Comparison of ENCODE assay signal across 14 mouse cellular contexts in the genomic region with DNA sequence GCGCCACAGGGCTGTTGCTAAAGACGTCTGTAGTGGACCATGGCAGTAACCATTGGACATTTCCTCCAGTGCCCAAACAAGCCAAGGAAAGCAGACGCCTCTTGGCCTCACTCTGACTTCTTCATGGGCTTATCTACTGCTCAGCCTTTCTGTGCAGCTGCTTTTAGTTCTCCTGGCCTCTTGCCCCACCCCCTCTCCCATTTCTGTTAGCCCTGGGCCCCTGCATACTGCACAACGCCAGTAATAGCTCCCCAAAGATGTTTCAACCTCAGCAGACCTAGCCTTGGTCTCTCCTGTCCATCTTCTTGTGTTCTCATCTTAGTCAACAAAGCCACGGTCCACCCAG. TPM values are rescaled to one million over a fixed set of nuclear protein-coding genes. Genes with fewer than 3 reads are reported as not detected.
DNase-seq lines count a peak whose midpoint lies in the region; ATAC-seq and TF ChIP-seq lines count a peak whose summit lies in the region.
"Had no signal": no experiment of that assay in that cellular context is flagged by ENCODE, and none has a peak within 500 bp of the region (broad histone marks: within the 10 kb centered on the region; RNA-seq: fewer than 3 reads in every experiment).

No protein-coding gene starts in this region.

- 0 out of 2 replicates have a peak overlapping the region, but pooled peaks have one; percentile 8 for H3K4me2 ChIP-seq in hindbrain, embryonic 12.5 days (replicated peaks)
- no peak overlapping the region for H3K4me2 ChIP-seq in hindbrain, embryonic 16.5 days (ENCODE audit: low read length)
- peak overlapping the region; percentile 81 for H3K4me2 ChIP-seq in liver, embryonic 12.5 days

- TF ChIP-seq EP300 in MEL (IDR thresholded peaks at IDR 0.05; ENCODE audit: low read depth in 1 of 2, low read length in 2 of 2) = peak in 1 of 2 experiments; percentile 48; a peak in 2 of 4 replicates

- peak overlapping the region; percentile 99 for H3K27ac ChIP-seq in gastrocnemius, adult 2 months
- H3K27ac ChIP-seq in hindbrain, embryonic 12.5 days = no peak overlapping the region
- H3K27ac ChIP-seq in hindbrain, embryonic 16.5 days (ENCODE audit: low read depth, low read length) = no peak overlapping the region
- H3K27ac ChIP-seq in MEL (ENCODE audit: control insufficient read depth, low read depth, low read length) = peak overlapping the region; percentile 33
- H3K27ac ChIP-seq in liver, embryonic 12.5 days = peak overlapping the region; percentile 100

- no peaks in the 10 kb centered on the region for H3K9me3 ChIP-seq in hindbrain, embryonic 12.5 days (replicated peaks)
- no peaks in the 10 kb centered on the region for H3K9me3 ChIP-seq in hindbrain, embryonic 16.5 days (ENCODE audit: control insufficient read depth, low read length)
- H3K9me3 ChIP-seq in MEL (replicated peaks; ENCODE audit: insufficient read depth, low read length) = no peaks in the 10 kb centered on the region
- no peaks in the 10 kb centered on the region for H3K9me3 ChIP-seq in liver, embryonic 12.5 days (replicated peaks)

- intact Hi-C loops in gastrocnemius, adult 2 months (cut with DNase I) = no loop called here

- peaks cover 20% of the 10 kb centered on the region for H3K4me1 ChIP-seq in hindbrain, embryonic 12.5 days
- peaks cover 15% of the 10 kb centered on the region for H3K4me1 ChIP-seq in hindbrain, embryonic 16.5 days (ENCODE audit: control insufficient read depth, insufficient read depth, low read depth, low read length)
- peaks cover 19 to 21% of the 10 kb centered on the region in 2 experiments for H3K4me1 ChIP-seq in MEL (ENCODE audit: control insufficient read depth in 1 of 2, insufficient read depth in 2 of 2, low read length in 2 of 2)
- H3K4me1 ChIP-seq in liver, embryonic 12.5 days = peaks cover 76% of the 10 kb centered on the region

- no peak for ATAC-seq in hindbrain, embryonic 12.5 days (ENCODE audit: low FRiP score)
- ATAC-seq in hindbrain, embryonic 16.5 days = no peak
- ATAC-seq in liver, embryonic 12.5 days = peak; percentile 68

- H3K4me3 ChIP-seq in gastrocnemius, adult 2 months = peak overlapping the region; percentile 28
- no peak overlapping the region for H3K4me3 ChIP-seq in hindbrain, embryonic 12.5 days
- no peak overlapping the region for H3K4me3 ChIP-seq in hindbrain, embryonic 16.5 days (ENCODE audit: low read length)
- H3K4me3 ChIP-seq in MEL (ENCODE audit: control insufficient read depth in 1 of 2, insufficient read depth in 1 of 2, low read depth in 2 of 2, low read length in 2 of 2) = peak overlapping the region in 1 of 2 experiments; percentile 28; a peak in 2 of 4 replicates
- H3K4me3 ChIP-seq in liver, embryonic 12.5 days = peak overlapping the region; percentile 91
- H3K4me3 ChIP-seq: myocyte had no signal

- WGBS in hindbrain, embryonic 12.5 days = 50% methylated on average over 5 of the region's 5 CpGs
- WGBS in hindbrain, embryonic 16.5 days = 41% methylated on average over 5 of the region's 5 CpGs
- WGBS in liver, embryonic 12.5 days (ENCODE audit: insufficient replicate concordance) = 15% methylated on average over 5 of the region's 5 CpGs

- H3K27me3 ChIP-seq in hindbrain, embryonic 12.5 days = peaks cover 47% of the 10 kb centered on the region
- peaks cover 21% of the 10 kb centered on the region for H3K27me3 ChIP-seq in hindbrain, embryonic 16.5 days (replicated peaks; ENCODE audit: control insufficient read depth, insufficient read depth, low read length)
- H3K27me3 ChIP-seq in MEL (ENCODE audit: control insufficient read depth in 1 of 2, insufficient read depth in 2 of 2, low read length in 2 of 2) = no peaks in the 10 kb centered on the region
- H3K27me3 ChIP-seq in liver, embryonic 12.5 days (replicated peaks) = peaks cover 26% of the 10 kb centered on the region

- no peak for TF ChIP-seq POLR2A in MEL (IDR thresholded peaks at IDR 0.05; ENCODE audit: control insufficient read depth in 1 of 2, insufficient read depth in 1 of 2, low read depth in 1 of 2, low read length in 2 of 2, poor library complexity in 1 of 2)

- H3K9ac ChIP-seq in hindbrain, embryonic 12.5 days = no peak overlapping the region
- no peak overlapping the region for H3K9ac ChIP-seq in hindbrain, embryonic 16.5 days (ENCODE audit: low read depth, low read length)
- no peak overlapping the region for H3K9ac ChIP-seq in MEL (ENCODE audit: control insufficient read depth, low read depth, low read length, poor library complexity, severe bottlenecking)
- peak overlapping the region; percentile 98 for H3K9ac ChIP-seq in liver, embryonic 12.5 days

- TF ChIP-seq RAD21 in MEL (IDR thresholded peaks at IDR 0.05; ENCODE audit: low read depth, low read length) = no peak

- no peaks in the 10 kb centered on the region; the same call in 1 of the 2 replicates for H3K79me2 ChIP-seq in MEL (ENCODE audit: control insufficient read depth, insufficient read depth, low read length, poor library complexity)

- no peaks in the 10 kb centered on the region for H3K36me3 ChIP-seq in hindbrain, embryonic 12.5 days
- no peaks in the 10 kb centered on the region for H3K36me3 ChIP-seq in hindbrain, embryonic 16.5 days (ENCODE audit: control insufficient read depth, insufficient read depth, low read length)
- peaks cover 0 to 18% of the 10 kb centered on the region in 2 experiments; a peak in 2 of 4 replicates for H3K36me3 ChIP-seq in MEL (ENCODE audit: control insufficient read depth in 1 of 2, insufficient read depth in 2 of 2, low read length in 2 of 2)
- H3K36me3 ChIP-seq in liver, embryonic 12.5 days = peaks cover 48% of the 10 kb centered on the region

- no peak for TF ChIP-seq CTCF in gastrocnemius, adult 2 months (IDR thresholded peaks at IDR 0.05)
- TF ChIP-seq CTCF in MEL (IDR thresholded peaks at IDR 0.05 in 2 of 3, conservative IDR thresholded peaks at IDR 0.05 in 1 of 3; ENCODE audit: control insufficient read depth in 1 of 3, insufficient read depth in 1 of 3, low read depth in 2 of 3, low read length in 3 of 3, poor library complexity in 1 of 3, severe bottlenecking in 1 of 3) = no peak

- DNase-seq in gastrocnemius, adult 2 months = peak; percentile 77
- DNase-seq in gastrocnemius, adult 18-20 months (ENCODE audit: low spot score) = no peak
- DNase-seq in MEL (ENCODE audit: low read depth, low spot score) = peak; percentile 58
- DNase-seq in kidney, adult 8-10 months = no peak
- no peak for DNase-seq in layer of hippocampus, adult 18-20 months (ENCODE audit: low spot score in 2 of 2)
- DNase-seq: adrenal gland, postnatal 25 days; B cell, adult 2 months; kidney, postnatal 14 days; lung, postnatal 14 days had no signal

TF ChIP-seq in MEL, 35 proteins besides CTCF, POLR2A, EP300 and RAD21:
- no peak for TF ChIP-seq CHD1 (IDR thresholded peaks at IDR 0.05; ENCODE audit: low read depth, low read length)
- no peak for TF ChIP-seq MXI1 (IDR thresholded peaks at IDR 0.05; ENCODE audit: low read depth, low read length)
- TF ChIP-seq ZC3H11A (IDR thresholded peaks at IDR 0.05; ENCODE audit: low read depth, low read length) = no peak
- TF ChIP-seq TCF12 (IDR thresholded peaks at IDR 0.05; ENCODE audit: low read depth, low read length) = peak; percentile 70
- no peak for TF ChIP-seq NRF1 (IDR thresholded peaks at IDR 0.05; ENCODE audit: insufficient read depth, low read depth, low read length, poor library complexity, severe bottlenecking)
- peak; percentile 64 for TF ChIP-seq GATA1 (IDR thresholded peaks at IDR 0.05; ENCODE audit: low read depth, low read length)
- no peak for TF ChIP-seq ZMIZ1 (IDR thresholded peaks at IDR 0.05; ENCODE audit: low read depth, low read length)
- TF ChIP-seq CHD2 (IDR thresholded peaks at IDR 0.05; ENCODE audit: low read length) = no peak
- no peak for TF ChIP-seq ZKSCAN1 (IDR thresholded peaks at IDR 0.05; ENCODE audit: low read depth, low read length)
- 0 out of 2 replicates have a peak, but pooled peaks have one; percentile 15 for TF ChIP-seq TAL1 (IDR thresholded peaks at IDR 0.05; ENCODE audit: low read length)
- peak; percentile 69 for TF ChIP-seq ETS1 (IDR thresholded peaks at IDR 0.05; ENCODE audit: low read depth, low read length)

RNA-seq across cellular contexts. Expression of a gene that starts 3.7 kb away (rescaled TPM):
- total RNA-seq in gastrocnemius, adult 2 months (2021) = 100 to 1,000 TPM; 173 to 208 TPM
- 100 to 1,000 TPM; 163 to 194 TPM for total RNA-seq in gastrocnemius, adult 18-20 months (2021)
- 4.8 and 5.1 TPM in 2 replicates for polyA plus RNA-seq in hindbrain, embryonic 12.5 days (2016; fragmentation: Nextera tagmentation; extraction: Ambion mirVana)
- polyA plus RNA-seq in hindbrain, embryonic 16.5 days (2015; fragmentation: Nextera tagmentation; extraction: Ambion mirVana) = 2.1 and 3.0 TPM in 2 replicates
- 2.2 and 2.3 TPM in 2 replicates for total RNA-seq in MEL (2012; rRNA removed)
- 1 to 10 TPM in 1 of 2 experiments, not detected in 1; 8.1 TPM for polyA plus RNA-seq in MEL (2012; ENCODE audit: insufficient read depth in 1 of 2, insufficient read length in 2 of 2, low read depth in 1 of 2, low replicate concordance in 2 of 2, missing spikeins in 1 of 2)
- polyA plus RNA-seq in liver, embryonic 12.5 days (2016; fragmentation: Nextera tagmentation; extraction: Ambion mirVana) = 45.3 and 46.4 TPM in 2 replicates
- total RNA-seq in layer of hippocampus, adult 18-20 months (2021) = 10 to 100 TPM; 20.6 to 22.8 TPM
- total RNA-seq: granulocyte monocyte progenitor cell, adult 5-6 weeks had no signal

Comparison
In these comparisons a context has a peak if more than half of its experiments do, and no peak if none do; other contexts are left out.
1. DNase-seq: peak in gastrocnemius, adult 2 months (single experiment) and MEL (single experiment); none in gastrocnemius, adult 18-20 months (single experiment), kidney, adult 8-10 months (0 of 2) and layer of hippocampus, adult 18-20 months (0 of 2).
2. H3K27ac ChIP-seq: peak in gastrocnemius, adult 2 months (single experiment), MEL (single experiment) and liver, embryonic 12.5 days (single experiment); none in hindbrain, embryonic 12.5 days (single experiment) and hindbrain, embryonic 16.5 days (single experiment).
3. H3K4me3 ChIP-seq: peak in gastrocnemius, adult 2 months (single experiment) and liver, embryonic 12.5 days (single experiment); none in hindbrain, embryonic 12.5 days (single experiment) and hindbrain, embryonic 16.5 days (single experiment).
4. RNA of a gene that starts 3.7 kb away (total RNA-seq): 173 to 208 TPM in gastrocnemius, adult 2 months and 163 to 194 TPM in gastrocnemius, adult 18-20 months; 20.6 to 22.8 TPM in layer of hippocampus, adult 18-20 months and 2.2 to 2.3 TPM in MEL; every median in the first group is over 4 times any median in the second.